Mouse (Mus musculus): Measurements from ENCODE around the gene Dars. TPM values are rescaled to one million over a fixed set of nuclear protein-coding genes. Genes with fewer than 3 reads are reported as not detected.
A peak's percentile ranks its signal among the peaks of the same experiment; 100 is the strongest.

Gene Dars
- polyA plus RNA-seq, 1 experiment from 2014 or later: 123 TPM

- no peaks in the 10 kb centered on the region for H3K36me3 ChIP-seq (ENCODE audit: control insufficient read depth, insufficient read depth, low read length)
- H3K9me3 ChIP-seq (replicated peaks; ENCODE audit: control insufficient read depth, low read length, poor library complexity, severe bottlenecking): no peaks in the 10 kb centered on the region
- 93% methylated on average over 10 of the region's 10 CpGs for WGBS
- H3K27ac ChIP-seq (ENCODE audit: low read length): no peak overlapping the region
- no peak overlapping the region for H3K9ac ChIP-seq (ENCODE audit: low read depth, low read length)
- H3K27me3 ChIP-seq (ENCODE audit: control insufficient read depth, insufficient read depth, low read depth, low read length): no peaks in the 10 kb centered on the region
- ATAC-seq: 0 out of 2 replicates have a peak, but pooled peaks have one; percentile 28
- H3K4me1 ChIP-seq (ENCODE audit: control insufficient read depth, insufficient read depth, low read length): peaks cover 10% of the 10 kb centered on the region; the same call in 1 of the 2 replicates
- H3K4me3 ChIP-seq (ENCODE audit: low read depth, low read length): no peak overlapping the region
- H3K4me2 ChIP-seq (ENCODE audit: low read length): no peak overlapping the region
These were observed 39.1 kb upstream of the Dars start for GRCm38 (mm10) chr1:128456271-128456670.

- H3K9ac ChIP-seq (ENCODE audit: low read depth, low read length): no peak overlapping the region
- 71% methylated on average over 3 of the region's 3 CpGs for WGBS
- H3K4me2 ChIP-seq (ENCODE audit: low read length): no peak overlapping the region
- H3K4me1 ChIP-seq (ENCODE audit: control insufficient read depth, insufficient read depth, low read length): peaks cover 6% of the 10 kb centered on the region; the same call in 1 of the 2 replicates
- no peaks in the 10 kb centered on the region for H3K9me3 ChIP-seq (replicated peaks; ENCODE audit: control insufficient read depth, low read length, poor library complexity, severe bottlenecking)
- H3K27me3 ChIP-seq (ENCODE audit: control insufficient read depth, insufficient read depth, low read depth, low read length): no peaks in the 10 kb centered on the region
- no peak for ATAC-seq
- H3K36me3 ChIP-seq (ENCODE audit: control insufficient read depth, insufficient read depth, low read length): no peaks in the 10 kb centered on the region
- H3K4me3 ChIP-seq (ENCODE audit: low read depth, low read length): no peak overlapping the region
- no peak overlapping the region for H3K27ac ChIP-seq (ENCODE audit: low read length)
These were observed 35.0 kb upstream of the Dars start for GRCm38 (mm10) chr1:128452210-128452609.

- Histone ChIP-seq H3K4me2 (ENCODE audit: low read length) (no peak overlapping the region), H3K9me3 (replicated peaks; ENCODE audit: control insufficient read depth, low read length, poor library complexity, severe bottlenecking) (no peaks in the 10 kb centered on the region), H3K27ac (ENCODE audit: low read length) (no peak overlapping the region), H3K27me3 (ENCODE audit: control insufficient read depth, insufficient read depth, low read depth, low read length) (no peaks in the 10 kb centered on the region), H3K9ac (ENCODE audit: low read depth, low read length) (no peak overlapping the region), H3K4me1 (ENCODE audit: control insufficient read depth, insufficient read depth, low read length) (no peaks in the 10 kb centered on the region), H3K36me3 (ENCODE audit: control insufficient read depth, insufficient read depth, low read length) (no peaks in the 10 kb centered on the region), H3K4me3 (ENCODE audit: low read depth, low read length) (no peak overlapping the region)
- no peak for ATAC-seq
- WGBS: 85% methylated on average over 4 of the region's 4 CpGs
These were observed 34.0 kb upstream of the Dars start for GRCm38 (mm10) chr1:128451183-128451582.

- Histone ChIP-seq H3K4me2 (ENCODE audit: low read length) (no peak overlapping the region), H3K36me3 (ENCODE audit: control insufficient read depth, insufficient read depth, low read length) (no peaks in the 10 kb centered on the region), H3K4me1 (ENCODE audit: control insufficient read depth, insufficient read depth, low read length) (no peaks in the 10 kb centered on the region), H3K9me3 (replicated peaks; ENCODE audit: control insufficient read depth, low read length, poor library complexity, severe bottlenecking) (no peaks in the 10 kb centered on the region), H3K9ac (ENCODE audit: low read depth, low read length) (no peak overlapping the region), H3K27me3 (ENCODE audit: control insufficient read depth, insufficient read depth, low read depth, low read length) (no peaks in the 10 kb centered on the region), H3K27ac (ENCODE audit: low read length) (no peak overlapping the region), H3K4me3 (ENCODE audit: low read depth, low read length) (no peak overlapping the region)
- WGBS: 84% methylated on average over 7 of the region's 7 CpGs
- ATAC-seq: no peak
These were observed 30.2 kb upstream of the Dars start for GRCm38 (mm10) chr1:128447206-128447902.

GRCm38 (mm10) chr1:128443890-128444839 is 27.0 kb upstream of the Dars start:
- Histone ChIP-seq H3K9me3 (replicated peaks; ENCODE audit: control insufficient read depth, low read length, poor library complexity, severe bottlenecking) (no peaks in the 10 kb centered on the region), H3K9ac (ENCODE audit: low read depth, low read length) (no peak overlapping the region), H3K4me3 (ENCODE audit: low read depth, low read length) (no peak overlapping the region), H3K27me3 (ENCODE audit: control insufficient read depth, insufficient read depth, low read depth, low read length) (no peaks in the 10 kb centered on the region), H3K4me1 (ENCODE audit: control insufficient read depth, insufficient read depth, low read length) (peaks cover 7% of the 10 kb centered on the region; the same call in 1 of the 2 replicates), H3K4me2 (ENCODE audit: low read length) (no peak overlapping the region), H3K27ac (ENCODE audit: low read length) (no peak overlapping the region), H3K36me3 (ENCODE audit: control insufficient read depth, insufficient read depth, low read length) (no peaks in the 10 kb centered on the region)
- no peak for ATAC-seq
- 63% methylated on average over 9 of the region's 9 CpGs for WGBS

- 30% methylated on average over 5 of the region's 5 CpGs for WGBS
- Histone ChIP-seq H3K9me3 (replicated peaks; ENCODE audit: control insufficient read depth, low read length, poor library complexity, severe bottlenecking) (no peaks in the 10 kb centered on the region), H3K4me1 (ENCODE audit: control insufficient read depth, insufficient read depth, low read length) (peaks cover 7% of the 10 kb centered on the region; the same call in 1 of the 2 replicates), H3K27me3 (ENCODE audit: control insufficient read depth, insufficient read depth, low read depth, low read length) (no peaks in the 10 kb centered on the region), H3K4me2 (ENCODE audit: low read length) (no peak overlapping the region), H3K27ac (ENCODE audit: low read length) (no peak overlapping the region), H3K4me3 (ENCODE audit: low read depth, low read length) (no peak overlapping the region), H3K9ac (ENCODE audit: low read depth, low read length) (no peak overlapping the region), H3K36me3 (ENCODE audit: control insufficient read depth, insufficient read depth, low read length) (no peaks in the 10 kb centered on the region)
- no peak for ATAC-seq
These were observed 23.9 kb upstream of the Dars start for GRCm38 (mm10) chr1:128441129-128441473.

GRCm38 (mm10) chr1:128440386-128441128 is 23.4 kb upstream of the Dars start:
- no peak for ATAC-seq
- no peak overlapping the region for H3K27ac ChIP-seq (ENCODE audit: low read length)
- H3K36me3 ChIP-seq (ENCODE audit: control insufficient read depth, insufficient read depth, low read length): no peaks in the 10 kb centered on the region
- H3K9me3 ChIP-seq (replicated peaks; ENCODE audit: control insufficient read depth, low read length, poor library complexity, severe bottlenecking): no peaks in the 10 kb centered on the region
- no peak overlapping the region for H3K9ac ChIP-seq (ENCODE audit: low read depth, low read length)
- H3K4me2 ChIP-seq (ENCODE audit: low read length): 0 out of 2 replicates have a peak overlapping the region, but pooled peaks have one; percentile 13
- no peak overlapping the region for H3K4me3 ChIP-seq (ENCODE audit: low read depth, low read length)
- WGBS: 17% methylated on average over 16 of the region's 16 CpGs
- peaks cover 7% of the 10 kb centered on the region; the same call in 1 of the 2 replicates for H3K4me1 ChIP-seq (ENCODE audit: control insufficient read depth, insufficient read depth, low read length)
- no peaks in the 10 kb centered on the region for H3K27me3 ChIP-seq (ENCODE audit: control insufficient read depth, insufficient read depth, low read depth, low read length)

- 94% methylated on average over 4 of the region's 4 CpGs for WGBS
- ATAC-seq: no peak
These were observed 22.4 kb upstream of the Dars start for GRCm38 (mm10) chr1:128439618-128440017.

More at GRCm38 (mm10) chr1:128439618-128440017, 22.4 kb upstream of the Dars start:
- Histone ChIP-seq H3K36me3 (ENCODE audit: control insufficient read depth, insufficient read depth, low read length) (no peaks in the 10 kb centered on the region), H3K27ac (ENCODE audit: low read length) (no peak overlapping the region), H3K9me3 (replicated peaks; ENCODE audit: control insufficient read depth, low read length, poor library complexity, severe bottlenecking) (no peaks in the 10 kb centered on the region), H3K4me3 (ENCODE audit: low read depth, low read length) (no peak overlapping the region), H3K9ac (ENCODE audit: low read depth, low read length) (no peak overlapping the region), H3K27me3 (ENCODE audit: control insufficient read depth, insufficient read depth, low read depth, low read length) (no peaks in the 10 kb centered on the region), H3K4me1 (ENCODE audit: control insufficient read depth, insufficient read depth, low read length) (peaks cover 7% of the 10 kb centered on the region; the same call in 1 of the 2 replicates), H3K4me2 (ENCODE audit: low read length) (no peak overlapping the region)

All from midbrain, embryonic 16.5 days (tissue).